Mouse (Mus musculus): ENCODE measurements at regions not wholly inside any gene's neighbourhood (a gene's known extent, or its start where the extent isn't known, plus 50 kb on each side); places are given as distances from the start of the nearest gene placed in this dataset.

DNA sequence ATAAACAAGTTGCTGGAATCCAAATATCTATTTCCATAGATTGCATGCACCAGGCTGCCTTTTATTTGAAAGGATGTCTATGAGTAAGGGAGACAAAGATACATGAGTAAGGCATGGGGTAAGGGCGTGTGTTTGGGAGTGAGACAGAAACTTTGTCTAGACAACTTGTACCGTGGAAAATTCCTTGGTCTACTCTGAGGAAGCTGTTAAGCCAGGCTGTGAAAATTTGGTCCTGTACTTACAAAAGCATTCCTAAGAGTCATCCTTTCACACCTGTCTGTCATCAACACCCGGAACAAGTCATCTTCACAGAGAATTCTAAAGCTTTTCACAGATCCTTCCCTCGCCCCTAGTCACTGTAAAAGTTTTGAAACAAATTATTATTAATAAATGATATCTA lies 193.1 kb upstream of the Cdh6 start:
- ATAC-seq (ENCODE audit: low FRiP score, low read depth), result no peak
- Histone ChIP-seq H3K27ac (replicated peaks) (no peak overlapping the region), H3K9me3 (no peaks in the 10 kb centered on the region), H3K4me1 (no peaks in the 10 kb centered on the region), H3K36me3 (no peaks in the 10 kb centered on the region), H3K27me3 (no peaks in the 10 kb centered on the region), H3K4me3 (no peak overlapping the region), H3K4me2 (replicated peaks) (no peak overlapping the region), H3K9ac (replicated peaks) (no peak overlapping the region)
- 75% methylated on average over 4 of the region's 4 CpGs for WGBS

GRCm38 (mm10) chr15:13360741-13361140 lies 187.3 kb upstream of the Cdh6 start:
- Histone ChIP-seq H3K9me3 (no peaks in the 10 kb centered on the region), H3K36me3 (no peaks in the 10 kb centered on the region), H3K4me2 (replicated peaks) (no peak overlapping the region), H3K27me3 (no peaks in the 10 kb centered on the region), H3K27ac (replicated peaks) (no peak overlapping the region), H3K4me1 (no peaks in the 10 kb centered on the region), H3K4me3 (no peak overlapping the region), H3K9ac (replicated peaks) (no peak overlapping the region)
- ATAC-seq (ENCODE audit: low FRiP score, low read depth), result no peak
- WGBS, result 67% methylated on average over 2 of the region's 2 CpGs

GRCm38 (mm10) chr15:13359026-13359425 lies 185.6 kb upstream of the Cdh6 start:
- H3K9me3 ChIP-seq, result no peaks in the 10 kb centered on the region
- no peaks in the 10 kb centered on the region for H3K4me1 ChIP-seq
- H3K4me2 ChIP-seq (replicated peaks), result no peak overlapping the region
- no peaks in the 10 kb centered on the region for H3K27me3 ChIP-seq
- H3K27ac ChIP-seq (replicated peaks), result no peak overlapping the region
- H3K9ac ChIP-seq (replicated peaks), result no peak overlapping the region
- no peak overlapping the region for H3K4me3 ChIP-seq
- no peak for ATAC-seq (ENCODE audit: low FRiP score, low read depth)
- WGBS, result 30% methylated on average over 1 of the region's 1 CpGs
- H3K36me3 ChIP-seq, result no peaks in the 10 kb centered on the region

GRCm38 (mm10) chr15:13350321-13350720 lies 176.8 kb upstream of the Cdh6 start:
- WGBS, result 73% methylated on average over 3 of the region's 3 CpGs
- no peak for ATAC-seq (ENCODE audit: low FRiP score, low read depth)
- Histone ChIP-seq H3K4me1 (no peaks in the 10 kb centered on the region), H3K36me3 (no peaks in the 10 kb centered on the region), H3K27me3 (no peaks in the 10 kb centered on the region), H3K27ac (replicated peaks) (no peak overlapping the region), H3K9me3 (no peaks in the 10 kb centered on the region), H3K4me3 (no peak overlapping the region), H3K4me2 (replicated peaks) (no peak overlapping the region), H3K9ac (replicated peaks) (no peak overlapping the region)

GRCm38 (mm10) chr15:13336392-13336791 lies 162.9 kb upstream of the Cdh6 start:
- no peak overlapping the region for H3K27ac ChIP-seq (replicated peaks)
- no peaks in the 10 kb centered on the region for H3K4me1 ChIP-seq
- WGBS, result 95% methylated on average over 1 of the region's 1 CpGs
- no peaks in the 10 kb centered on the region for H3K27me3 ChIP-seq
- H3K36me3 ChIP-seq, result no peaks in the 10 kb centered on the region
- H3K9ac ChIP-seq (replicated peaks), result no peak overlapping the region
- ATAC-seq (ENCODE audit: low FRiP score, low read depth), result no peak
- H3K9me3 ChIP-seq, result no peaks in the 10 kb centered on the region
- no peak overlapping the region for H3K4me3 ChIP-seq
- H3K4me2 ChIP-seq (replicated peaks), result no peak overlapping the region

DNA sequence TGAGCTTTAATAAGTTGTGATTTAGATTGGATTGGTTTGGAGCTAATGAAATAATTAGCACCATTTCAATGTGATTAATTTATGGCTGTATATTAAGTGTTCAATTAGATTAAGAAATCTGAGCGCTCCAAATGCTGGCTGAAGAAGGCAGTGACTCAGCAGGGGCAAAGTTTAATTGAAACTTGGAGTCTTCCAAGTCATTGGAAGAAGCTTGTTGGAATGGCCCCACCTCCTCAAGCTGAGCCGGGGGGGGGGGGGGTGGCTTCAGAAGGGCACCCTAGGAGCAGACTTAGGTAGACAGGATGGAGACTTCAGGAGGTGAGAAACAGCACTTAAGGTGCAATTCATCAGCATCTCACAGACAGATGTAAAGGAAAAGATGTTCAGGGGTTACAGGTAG lies 151.0 kb upstream of the Cdh6 start:
- Histone ChIP-seq H3K36me3 (no peaks in the 10 kb centered on the region), H3K4me2 (replicated peaks) (no peak overlapping the region), H3K27me3 (peaks cover 2% of the 10 kb centered on the region; the same call in 1 of the 2 replicates), H3K9ac (replicated peaks) (no peak overlapping the region), H3K4me3 (no peak overlapping the region), H3K9me3 (no peaks in the 10 kb centered on the region), H3K27ac (replicated peaks) (no peak overlapping the region), H3K4me1 (peaks cover 11% of the 10 kb centered on the region)
- 55% methylated on average over 2 of the region's 2 CpGs for WGBS
- ATAC-seq (ENCODE audit: low FRiP score, low read depth), result no peak

DNA sequence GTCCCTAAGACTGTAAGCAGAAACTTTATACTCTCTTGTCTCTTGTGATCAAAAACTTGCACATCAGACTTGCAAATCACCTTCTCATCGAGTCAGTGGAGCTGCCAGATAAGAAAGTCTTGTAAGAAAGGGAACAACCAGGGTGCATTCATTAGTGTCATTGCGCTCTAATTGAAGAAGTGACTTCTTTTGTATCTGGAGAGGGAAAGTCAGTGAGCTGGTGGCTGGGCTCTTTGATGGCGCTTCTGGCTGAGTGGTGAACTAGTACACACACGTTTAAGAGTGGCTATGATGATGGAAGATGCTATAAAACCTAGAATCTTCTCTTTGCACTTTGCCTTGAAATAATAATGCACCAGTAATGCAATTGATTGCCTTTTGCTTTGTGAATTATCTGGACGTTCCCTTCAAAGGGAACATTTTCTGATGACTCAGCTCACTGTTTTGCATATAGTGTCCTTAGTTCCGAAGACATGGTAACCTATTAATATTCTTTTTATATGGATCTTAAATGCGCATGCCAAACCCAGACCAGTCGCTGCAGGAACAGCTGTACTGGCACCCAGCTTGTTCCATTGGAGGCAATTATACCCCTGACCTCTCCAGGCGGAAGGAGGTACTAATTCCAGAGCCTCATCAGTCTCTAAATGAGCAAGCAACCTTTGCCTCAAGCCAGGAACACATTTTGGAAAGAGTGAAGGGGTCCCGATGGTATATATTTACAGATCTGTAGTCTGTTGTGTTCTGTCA lies 147.3 kb upstream of the Cdh6 start:
- ATAC-seq (ENCODE audit: low FRiP score, low read depth), result peak; percentile 43; the same call in 1 of the 2 replicates
- H3K9ac ChIP-seq (replicated peaks), result no peak overlapping the region
- H3K27ac ChIP-seq (replicated peaks), result no peak overlapping the region
- H3K9me3 ChIP-seq, result no peaks in the 10 kb centered on the region
- H3K4me1 ChIP-seq, result peaks cover 11% of the 10 kb centered on the region
- WGBS, result 29% methylated on average over 10 of the region's 10 CpGs
- no peak overlapping the region for H3K4me2 ChIP-seq (replicated peaks)
- H3K36me3 ChIP-seq, result no peaks in the 10 kb centered on the region
- no peak overlapping the region for H3K4me3 ChIP-seq
- peaks cover 2% of the 10 kb centered on the region; the same call in 1 of the 2 replicates for H3K27me3 ChIP-seq

GRCm38 (mm10) chr15:13304562-13304961 lies 131.1 kb upstream of the Cdh6 start:
- WGBS, result 87% methylated on average over 6 of the region's 6 CpGs
- H3K4me3 ChIP-seq, result no peak overlapping the region
- no peaks in the 10 kb centered on the region for H3K36me3 ChIP-seq
- no peak for ATAC-seq (ENCODE audit: low FRiP score, low read depth)
- H3K9me3 ChIP-seq, result no peaks in the 10 kb centered on the region
- H3K4me2 ChIP-seq (replicated peaks), result no peak overlapping the region
- H3K27me3 ChIP-seq, result no peaks in the 10 kb centered on the region
- no peaks in the 10 kb centered on the region for H3K4me1 ChIP-seq
- H3K27ac ChIP-seq (replicated peaks), result no peak overlapping the region
- H3K9ac ChIP-seq (replicated peaks), result no peak overlapping the region

GRCm38 (mm10) chr15:13303456-13303855 lies 130.0 kb upstream of the Cdh6 start:
- no peak overlapping the region for H3K9ac ChIP-seq (replicated peaks)
- H3K4me3 ChIP-seq, result no peak overlapping the region
- no peaks in the 10 kb centered on the region for H3K4me1 ChIP-seq
- H3K27me3 ChIP-seq, result no peaks in the 10 kb centered on the region
- H3K9me3 ChIP-seq, result no peaks in the 10 kb centered on the region
- H3K36me3 ChIP-seq, result no peaks in the 10 kb centered on the region
- ATAC-seq (ENCODE audit: low FRiP score, low read depth), result no peak
- H3K27ac ChIP-seq (replicated peaks), result no peak overlapping the region
- no peak overlapping the region for H3K4me2 ChIP-seq (replicated peaks)
- WGBS, result 88% methylated on average over 7 of the region's 7 CpGs

GRCm38 (mm10) chr15:13302672-13303071 lies 129.2 kb upstream of the Cdh6 start:
- no peak overlapping the region for H3K4me2 ChIP-seq (replicated peaks)
- H3K27me3 ChIP-seq, result no peaks in the 10 kb centered on the region; the same call in 1 of the 2 replicates
- no peaks in the 10 kb centered on the region for H3K36me3 ChIP-seq
- H3K9ac ChIP-seq (replicated peaks), result no peak overlapping the region
- H3K9me3 ChIP-seq, result no peaks in the 10 kb centered on the region
- no peak for ATAC-seq (ENCODE audit: low FRiP score, low read depth)
- no peak overlapping the region for H3K4me3 ChIP-seq
- 78% methylated on average over 6 of the region's 6 CpGs for WGBS
- H3K27ac ChIP-seq (replicated peaks), result no peak overlapping the region
- H3K4me1 ChIP-seq, result no peaks in the 10 kb centered on the region

DNA sequence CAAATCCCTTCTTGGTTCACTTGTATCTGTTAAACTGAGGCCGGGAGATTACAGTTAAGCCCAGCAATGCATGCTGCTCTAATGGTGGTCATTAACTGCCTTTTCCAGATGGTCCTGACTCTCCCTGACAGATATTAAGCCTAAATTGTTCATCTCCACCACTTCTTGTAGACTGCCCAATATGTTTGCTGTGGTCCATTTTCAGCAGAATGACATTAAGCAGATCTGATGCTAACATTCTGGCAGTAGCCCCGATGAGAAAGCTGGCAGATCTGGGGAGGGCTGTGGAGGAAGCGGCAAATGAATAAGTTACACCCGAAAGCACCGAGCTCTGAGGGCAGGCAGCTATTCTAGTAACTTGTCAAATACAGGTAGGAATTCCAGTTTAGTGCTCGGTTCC lies 123.5 kb upstream of the Cdh6 start:
- Histone ChIP-seq H3K4me3 (no peak overlapping the region), H3K27ac (replicated peaks) (no peak overlapping the region), H3K9ac (replicated peaks) (no peak overlapping the region), H3K36me3 (no peaks in the 10 kb centered on the region), H3K9me3 (no peaks in the 10 kb centered on the region), H3K27me3 (no peaks in the 10 kb centered on the region; the same call in 1 of the 2 replicates), H3K4me2 (replicated peaks) (no peak overlapping the region), H3K4me1 (no peaks in the 10 kb centered on the region)
- no peak for ATAC-seq (ENCODE audit: low FRiP score, low read depth)
- 57% methylated on average over 6 of the region's 6 CpGs for WGBS

GRCm38 (mm10) chr15:13289064-13289463 lies 115.6 kb upstream of the Cdh6 start:
- no peak overlapping the region for H3K27ac ChIP-seq (replicated peaks)
- WGBS, result 83% methylated on average over 3 of the region's 3 CpGs
- no peak overlapping the region for H3K9ac ChIP-seq (replicated peaks)
- no peaks in the 10 kb centered on the region for H3K9me3 ChIP-seq
- H3K4me1 ChIP-seq, result peaks cover 4% of the 10 kb centered on the region; the same call in 1 of the 2 replicates
- no peak overlapping the region for H3K4me3 ChIP-seq
- peaks cover 5% of the 10 kb centered on the region; the same call in 1 of the 2 replicates for H3K27me3 ChIP-seq
- no peak overlapping the region for H3K4me2 ChIP-seq (replicated peaks)
- no peak for ATAC-seq (ENCODE audit: low FRiP score, low read depth)
- no peaks in the 10 kb centered on the region for H3K36me3 ChIP-seq

GRCm38 (mm10) chr15:13287878-13288277 lies 114.4 kb upstream of the Cdh6 start:
- H3K4me2 ChIP-seq (replicated peaks), result peak overlapping the region; percentile 13; the same call in 1 of the 2 replicates
- H3K9ac ChIP-seq (replicated peaks), result no peak overlapping the region
- peaks cover 5% of the 10 kb centered on the region; the same call in 1 of the 2 replicates for H3K27me3 ChIP-seq
- no peak for ATAC-seq (ENCODE audit: low FRiP score, low read depth)
- H3K27ac ChIP-seq (replicated peaks), result no peak overlapping the region
- no peaks in the 10 kb centered on the region for H3K36me3 ChIP-seq
- no peaks in the 10 kb centered on the region for H3K9me3 ChIP-seq
- H3K4me1 ChIP-seq, result peaks cover 4% of the 10 kb centered on the region; the same call in 1 of the 2 replicates
- 47% methylated on average over 11 of the region's 11 CpGs for WGBS
- no peak overlapping the region for H3K4me3 ChIP-seq
